Mouse (Mus musculus) myocyte (in vitro differentiated cells): ENCODE measurements at regions not wholly inside any gene's neighbourhood (a gene's known extent, or its start where the extent isn't known, plus 50 kb on each side); places are given as distances from the start of the nearest gene placed in this dataset.

ENCODE experiments used
- H3K27me3 ChIP-seq: one replicate; pipeline ENCODE4 v1.6.1; 2011; ENCODE audit not compliant: control insufficient read depth, insufficient read depth, insufficient read length
- H3K36me3 ChIP-seq: one replicate; pipeline ENCODE4 v1.6.1; 2011; ENCODE audit not compliant: control insufficient read depth, insufficient read depth
- H3K4me2 ChIP-seq: one replicate; pipeline ENCODE4 v1.6.1; 2011; ENCODE audit warnings: low read depth, control low read depth
- H3K4me3 ChIP-seq: one replicate; pipeline ENCODE4 v1.5.1; 2011; ENCODE audit warnings: mild to moderate bottlenecking, control low read depth, moderate library complexity
- H3K79me2 ChIP-seq: one replicate; pipeline ENCODE4 v1.6.1; 2011; ENCODE audit not compliant: control insufficient read depth, insufficient read depth
- H3ac ChIP-seq: one replicate; pipeline ENCODE4 v1.6.1; 2011; ENCODE audit not compliant: control insufficient read depth, insufficient read length
- CEBPB ChIP-seq: IDR thresholded peaks from 2 replicates; pipeline ENCODE4 v1.6.1; 2011; ENCODE audit warnings: mild to moderate bottlenecking, moderate library complexity; ENCODE audit not compliant: poor library complexity, insufficient read depth, severe bottlenecking
- E2F4 ChIP-seq: IDR thresholded peaks from one replicate; pipeline ENCODE4 v1.6.1; 2011; ENCODE audit warnings: mild to moderate bottlenecking, control low read depth, moderate library complexity; ENCODE audit not compliant: insufficient read depth
- MAX ChIP-seq: IDR thresholded peaks from one replicate; pipeline ENCODE4 v1.6.1; 2011; ENCODE audit warnings: low read depth, mild to moderate bottlenecking, control low read depth
- MYOD1 ChIP-seq, 3 experiments: IDR thresholded peaks; one replicate each; pipeline ENCODE4 v1.6.1; 2011; ENCODE audit warnings: control low read depth in 2 of 3, low read depth in 2 of 3, mild to moderate bottlenecking in 2 of 3, moderate library complexity in 1 of 3; ENCODE audit not compliant: insufficient read length in 2 of 3, control insufficient read depth in 1 of 3
- MYOG ChIP-seq, 3 experiments: IDR thresholded peaks; one replicate each; pipeline ENCODE4 v1.6.1; 2011; ENCODE audit warnings: control low read depth in 2 of 3, low read depth in 2 of 3, mild to moderate bottlenecking in 2 of 3; ENCODE audit not compliant: insufficient read length in 2 of 3, control insufficient read depth in 1 of 3, insufficient read depth in 1 of 3
- POLR2A ChIP-seq: IDR thresholded peaks from one replicate; pipeline ENCODE4 v1.6.1; 2011; ENCODE audit warnings: low read depth, mild to moderate bottlenecking, control low read depth, moderate library complexity; ENCODE audit not compliant: insufficient read length
- REST ChIP-seq: IDR thresholded peaks from one replicate; pipeline ENCODE4 v1.6.1; 2011; ENCODE audit warnings: mild to moderate bottlenecking, control low read depth, moderate library complexity; ENCODE audit not compliant: insufficient read depth, insufficient read length
- SRF ChIP-seq: IDR thresholded peaks from one replicate; pipeline ENCODE4 v1.6.1; 2011; ENCODE audit warnings: low read depth; ENCODE audit not compliant: control insufficient read depth, insufficient read length
- TCF12 ChIP-seq: IDR thresholded peaks from one replicate; pipeline ENCODE4 v1.6.1; 2011; ENCODE audit warnings: mild to moderate bottlenecking, control low read depth; ENCODE audit not compliant: poor library complexity, insufficient read depth, severe bottlenecking
- TCF3 ChIP-seq: IDR thresholded peaks from one replicate; pipeline ENCODE4 v1.6.1; 2011; ENCODE audit warnings: low read depth, control low read depth; ENCODE audit not compliant: insufficient read length

DNA sequence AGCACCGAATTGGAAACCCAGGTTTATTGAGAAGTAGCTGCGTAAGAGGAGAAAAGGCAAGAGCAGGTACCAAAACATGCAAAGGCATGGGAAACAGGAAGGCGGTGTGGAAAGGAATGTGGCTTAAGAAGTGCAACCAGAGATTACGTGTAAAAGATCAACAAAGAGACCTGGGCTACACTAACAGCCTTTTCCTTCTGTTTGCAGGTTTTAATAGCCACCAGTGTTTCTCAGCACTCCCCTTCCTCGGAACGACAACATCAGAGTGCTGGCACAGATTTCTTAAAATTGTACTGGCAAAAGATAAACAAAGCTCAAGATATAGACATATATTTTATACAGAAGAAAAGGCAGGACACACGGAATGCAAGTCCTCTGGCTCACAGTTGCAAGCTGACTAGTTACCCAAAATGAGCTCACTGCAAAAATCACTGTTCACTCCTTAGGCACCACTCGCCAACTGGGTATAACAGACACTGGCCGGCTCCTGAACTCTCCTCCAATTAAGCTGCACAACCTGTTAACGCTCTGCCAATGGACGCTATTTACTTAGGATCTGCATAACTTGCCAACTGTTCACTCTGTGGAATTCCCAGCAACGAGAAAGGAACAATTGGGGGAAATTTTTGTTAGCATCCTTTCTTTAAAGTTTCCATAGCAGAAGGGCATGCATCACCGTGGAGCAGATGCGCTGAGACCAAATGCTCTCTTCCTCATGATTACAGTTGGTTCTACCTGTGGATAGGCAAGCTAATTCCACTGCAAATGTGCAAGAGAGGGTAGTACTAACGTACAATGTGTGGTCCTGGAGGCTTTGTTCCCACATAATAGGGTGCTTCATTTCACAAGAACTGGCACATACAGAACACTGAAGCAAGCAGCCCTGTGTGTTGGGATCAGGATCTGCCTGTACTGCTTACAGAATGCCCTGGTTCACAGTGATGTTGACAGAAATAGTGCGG lies 465.9 kb downstream of the Gtdc1 start:
- Histone ChIP-seq H3K4me3 (no peak overlapping the region), H3K27me3 (no peaks in the 10 kb centered on the region), H3K4me2 (no peak overlapping the region), H3K36me3 (no peaks in the 10 kb centered on the region), H3ac (no peak overlapping the region), H3K79me2 (no peaks in the 10 kb centered on the region)
- no peak for TF ChIP-seq MYOG (IDR thresholded peaks at IDR 0.05; ENCODE audit: control insufficient read depth in 1 of 3, insufficient read depth in 1 of 3, insufficient read length in 2 of 3, low read depth in 2 of 3)
- TF ChIP-seq CEBPB, result no peak
- TF ChIP-seq POLR2A, result no peak
- TF ChIP-seq MYOD1 (IDR thresholded peaks at IDR 0.05; ENCODE audit: control insufficient read depth in 1 of 3, insufficient read length in 2 of 3, low read depth in 2 of 3), result no peak
- no peak for TF ChIP-seq TCF12
- TF ChIP-seq MAX, result no peak
- TF ChIP-seq E2F4, result no peak
- no peak for TF ChIP-seq REST

DNA sequence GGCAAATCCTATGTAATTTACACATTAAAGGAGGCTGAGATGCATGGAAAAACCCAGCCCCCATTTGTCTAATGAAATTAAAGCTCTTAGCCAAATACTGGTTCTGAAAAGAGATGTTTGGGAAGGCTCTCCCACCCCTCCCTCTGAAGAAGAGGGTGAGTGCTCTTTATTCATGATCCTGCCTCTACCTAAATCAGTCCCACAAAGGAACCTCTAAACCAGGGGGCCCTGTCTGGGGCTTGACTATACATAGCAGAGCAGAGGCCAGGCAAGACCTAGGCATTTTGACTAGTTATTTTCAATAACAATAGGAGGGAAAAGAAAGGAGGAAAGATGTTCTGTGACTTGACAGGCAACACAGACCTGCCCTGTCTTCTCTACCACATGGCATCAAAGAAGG lies 478.0 kb downstream of the Gtdc1 start:
- Histone ChIP-seq H3K79me2 (no peaks in the 10 kb centered on the region), H3K27me3 (no peaks in the 10 kb centered on the region), H3K4me3 (no peak overlapping the region), H3K4me2 (no peak overlapping the region), H3ac (no peak overlapping the region), H3K36me3 (no peaks in the 10 kb centered on the region)
- TF ChIP-seq TCF3 (no peak), SRF (no peak), MYOG (IDR thresholded peaks at IDR 0.05; ENCODE audit: control insufficient read depth in 1 of 3, insufficient read depth in 1 of 3, insufficient read length in 2 of 3, low read depth in 2 of 3) (no peak), REST (no peak), POLR2A (no peak), MYOD1 (IDR thresholded peaks at IDR 0.05; ENCODE audit: control insufficient read depth in 1 of 3, insufficient read length in 2 of 3, low read depth in 2 of 3) (no peak), E2F4 (no peak), CEBPB (no peak)
